Mouse (Mus musculus) liver, embryonic 11.5 days (tissue): ENCODE results near the gene Syn3. TPM values are rescaled to one million over a fixed set of nuclear protein-coding genes. Genes with fewer than 3 reads are reported as not detected.

ENCODE experiments used
- ATAC-seq: fragments of 200-750 bp; cut with Nextera tagmentation; replicated peaks from 2 replicates; pipeline ENCODE4 v1.8.0; 2017; ENCODE audit warnings: moderate number of reproducible peaks, mild to moderate bottlenecking, moderate TSS enrichment, moderate library complexity; ENCODE audit not compliant: low FRiP score
- DNase-seq: peaks from one replicate; pipeline ENCODE4 v3.0.0-alpha.2; 2017; ENCODE audit warnings: low spot score
- H3K27ac ChIP-seq: fragments of 300-500 bp; sonication (generic); 2 replicates; pipeline ENCODE4 v1.5.1; 2014; ENCODE audit warnings: mild to moderate bottlenecking, low read depth, low read length, control low read depth
- H3K27me3 ChIP-seq: fragments of 300-500 bp; sonication (generic); replicated peaks from 2 replicates; pipeline ENCODE4 v1.6.1; 2014; ENCODE audit warnings: low read length, mixed read lengths; ENCODE audit not compliant: control insufficient read depth, insufficient read depth
- H3K36me3 ChIP-seq: fragments of 300-500 bp; sonication (generic); 2 replicates; pipeline ENCODE4 v1.6.1; 2014; ENCODE audit warnings: mild to moderate bottlenecking, low read length, moderate library complexity, mixed read lengths; ENCODE audit not compliant: control insufficient read depth, insufficient read depth
- H3K4me1 ChIP-seq: fragments of 300-500 bp; sonication (generic); replicated peaks from 2 replicates; pipeline ENCODE4 v1.6.1; 2014; ENCODE audit warnings: low read length, mixed read lengths; ENCODE audit not compliant: control insufficient read depth, insufficient read depth
- H3K4me2 ChIP-seq: fragments of 300-500 bp; sonication (generic); 2 replicates; pipeline ENCODE4 v1.6.1; 2014; ENCODE audit warnings: mild to moderate bottlenecking, control low read depth, moderate library complexity
- H3K4me3 ChIP-seq: fragments of 300-500 bp; sonication (generic); 2 replicates; pipeline ENCODE4 v1.5.1; 2014; ENCODE audit warnings: low read depth, low read length, control low read depth
- H3K9ac ChIP-seq: fragments of 300-500 bp; sonication (generic); 2 replicates; pipeline ENCODE4 v1.6.1; 2014; ENCODE audit warnings: low read depth, low read length, control low read depth
- H3K9me3 ChIP-seq: fragments of 300-500 bp; sonication (generic); 2 replicates; pipeline ENCODE4 v1.6.1; 2016; ENCODE audit warnings: low read length, inconsistent platforms, mixed read lengths; ENCODE audit not compliant: control insufficient read depth
- WGBS: fragments of 180-500 bp; shearing (Covaris S2); extraction: QIAGEN DNeasy Blood & Tissue Kit; methylation state at CpG from one replicate; pipeline ENCODE4 v1.1.7; 2014; 5-methylcytosine and 5-hydroxymethylcytosine counted together
- polyA plus RNA-seq: library from polyadenylated mRNA; unstranded; fragments of >200 nt; fragmentation: Nextera tagmentation; extraction: Ambion mirVana; gene quantifications from 2 replicates; pipeline ENCODE4 v1.2.1, GENCODE M21; 2014

The Syn3 gene
- polyA plus RNA-seq, 1 experiment from 2014 or later: 0.58 TPM

DNA sequence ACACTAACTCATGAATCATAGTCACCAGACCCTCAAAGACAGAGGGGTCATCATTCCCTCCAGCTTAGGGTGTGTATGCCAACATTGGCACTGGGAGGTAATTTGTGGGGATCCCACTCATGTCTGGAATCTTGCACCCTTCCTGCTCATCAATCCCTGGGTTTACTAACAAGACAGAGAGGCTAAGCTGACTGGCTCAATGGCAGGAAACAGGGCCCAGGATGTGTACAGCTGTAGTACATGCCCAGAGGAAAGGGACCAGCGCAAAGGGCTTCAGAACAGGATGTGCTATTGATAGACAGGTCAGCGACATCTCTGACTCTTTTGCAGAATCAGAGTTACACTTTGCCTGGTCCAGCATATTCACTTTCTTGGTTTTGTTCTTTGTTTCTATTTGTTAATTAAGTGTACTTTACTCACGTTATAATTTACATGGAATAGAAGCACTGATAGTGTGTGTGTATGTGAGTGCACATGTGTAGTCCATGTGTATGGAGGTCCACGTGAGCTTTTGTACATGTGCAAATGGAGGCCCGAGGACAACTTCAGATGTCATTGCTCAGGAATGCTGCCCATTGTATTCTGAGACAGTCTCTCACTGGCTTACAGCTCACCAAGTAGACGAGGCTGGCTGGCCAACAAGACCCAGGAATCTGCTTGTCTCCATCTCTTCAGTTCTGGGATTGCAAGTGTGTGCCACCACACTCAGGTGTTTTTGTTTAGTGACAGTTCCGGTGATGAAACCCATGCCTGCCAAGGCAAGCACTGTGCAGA is 248.4 kb downstream of the Syn3 start:
- DNase-seq (no peak), ATAC-seq (no peak)
- Histone ChIP-seq H3K9ac (no peak overlapping the region), H3K27ac (no peak overlapping the region), H3K9me3 (no peaks in the 10 kb centered on the region), H3K4me1 (no peaks in the 10 kb centered on the region), H3K4me3 (no peak overlapping the region), H3K4me2 (no peak overlapping the region), H3K36me3 (no peaks in the 10 kb centered on the region), H3K27me3 (no peaks in the 10 kb centered on the region)
- 65% methylated on average over 7 of the region's 7 CpGs for WGBS

DNA sequence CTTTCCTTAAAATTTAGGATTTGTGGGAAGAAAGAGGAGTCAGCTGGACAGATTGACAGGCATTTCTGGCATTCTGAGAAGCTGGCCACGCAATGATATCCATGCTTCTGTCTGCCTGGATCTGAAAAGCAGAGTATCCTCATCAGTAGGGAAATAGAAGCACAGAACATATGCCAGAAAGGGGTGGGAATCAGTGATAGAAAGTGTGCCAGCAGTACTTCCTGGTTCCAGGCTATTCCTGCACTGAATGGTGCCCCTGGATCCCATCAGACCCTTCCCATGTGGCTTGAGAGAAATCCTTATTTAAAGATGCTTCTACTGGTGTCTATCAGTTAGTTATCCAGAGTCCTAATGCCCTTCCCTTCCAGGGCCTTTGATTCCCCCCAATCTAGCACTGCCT is 249.4 kb downstream of the Syn3 start:
- Histone ChIP-seq H3K4me2 (no peak overlapping the region), H3K9me3 (no peaks in the 10 kb centered on the region), H3K27ac (no peak overlapping the region), H3K4me1 (no peaks in the 10 kb centered on the region), H3K4me3 (no peak overlapping the region), H3K9ac (no peak overlapping the region), H3K36me3 (no peaks in the 10 kb centered on the region), H3K27me3 (no peaks in the 10 kb centered on the region)
- DNase-seq: no peak
- no peak for ATAC-seq
- 71% methylated on average over 1 of the region's 1 CpGs for WGBS

DNA sequence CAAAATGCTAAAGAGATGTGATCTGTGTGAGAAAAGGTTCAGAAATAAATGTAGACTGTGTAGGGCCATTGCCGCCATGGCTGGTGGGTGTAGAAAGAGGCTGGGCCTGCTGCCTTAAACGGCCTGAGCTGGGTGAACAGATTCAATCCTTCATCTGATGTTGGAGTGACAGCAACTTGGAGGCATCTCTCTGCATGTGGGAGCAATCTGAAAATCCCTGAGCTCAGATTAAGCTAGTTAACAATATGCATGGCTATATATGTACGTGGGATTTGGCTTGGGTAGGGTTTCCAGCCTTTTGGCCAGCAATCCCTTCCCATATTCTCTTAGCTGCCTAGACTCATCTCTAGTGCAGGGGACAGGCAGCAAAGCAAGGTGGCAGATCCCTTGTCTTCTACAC is 249.9 kb downstream of the Syn3 start:
- Histone ChIP-seq H3K9ac (no peak overlapping the region), H3K36me3 (no peaks in the 10 kb centered on the region), H3K4me3 (no peak overlapping the region), H3K9me3 (no peaks in the 10 kb centered on the region), H3K27ac (no peak overlapping the region), H3K27me3 (no peaks in the 10 kb centered on the region), H3K4me1 (no peaks in the 10 kb centered on the region), H3K4me2 (no peak overlapping the region)
- WGBS: 76% methylated on average over 3 of the region's 3 CpGs
- no peak for DNase-seq
- ATAC-seq: no peak

DNA sequence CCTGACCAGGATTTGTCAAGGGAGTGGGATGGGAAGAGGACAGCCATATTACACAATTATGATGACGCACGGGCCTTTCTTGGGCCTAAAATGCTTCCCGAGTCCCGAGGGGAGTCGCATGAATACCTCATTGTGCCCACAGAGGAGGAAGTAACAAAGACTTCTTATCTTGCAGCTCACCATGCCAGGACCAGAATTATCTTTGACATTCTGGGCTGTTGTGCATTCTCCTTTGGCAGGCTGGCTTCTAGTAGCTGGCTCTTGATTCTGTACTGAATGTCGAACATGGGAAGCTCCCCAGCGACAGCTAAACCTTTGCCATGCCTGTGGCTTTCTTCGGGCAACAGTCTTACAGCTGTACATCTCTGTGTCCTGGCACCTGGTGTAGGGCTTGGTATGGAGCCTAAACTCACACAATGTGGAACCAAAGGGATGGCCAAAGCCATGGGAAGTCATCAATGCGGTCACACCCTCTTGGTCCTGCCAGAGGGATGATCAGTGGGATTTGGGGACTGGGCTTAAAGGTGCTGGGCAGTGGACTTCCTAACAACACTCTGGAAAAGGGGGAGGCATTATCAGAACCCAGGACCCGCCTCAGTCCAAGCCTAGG is 250.5 kb downstream of the Syn3 start:
- 73% methylated on average over 10 of the region's 10 CpGs for WGBS
- Histone ChIP-seq H3K9ac (no peak overlapping the region), H3K4me2 (no peak overlapping the region), H3K27me3 (no peaks in the 10 kb centered on the region), H3K4me3 (no peak overlapping the region), H3K27ac (no peak overlapping the region), H3K9me3 (no peaks in the 10 kb centered on the region), H3K36me3 (no peaks in the 10 kb centered on the region), H3K4me1 (no peaks in the 10 kb centered on the region)
- ATAC-seq: no peak
- no peak for DNase-seq

DNA sequence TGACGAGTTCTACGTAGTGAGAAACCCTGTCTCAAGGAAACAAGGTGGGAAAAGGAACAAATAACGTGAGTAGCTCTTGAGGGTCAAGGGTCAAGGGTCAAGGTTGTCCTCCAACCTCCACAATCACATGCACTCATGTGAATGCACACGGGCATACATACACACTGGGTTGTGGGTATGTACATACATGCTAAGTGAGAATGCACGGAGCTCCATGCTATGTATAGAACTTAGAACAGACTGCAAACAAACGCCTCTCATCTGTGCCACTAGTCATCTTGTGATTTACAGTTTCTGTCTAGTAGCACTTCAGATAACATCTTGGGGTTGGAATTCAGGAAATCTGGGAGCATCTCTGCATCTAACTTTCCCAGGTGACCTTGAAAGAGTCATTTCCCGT is 253.3 kb downstream of the Syn3 start:
- H3K9me3 ChIP-seq: no peaks in the 10 kb centered on the region
- H3K4me2 ChIP-seq: no peak overlapping the region
- no peak for ATAC-seq
- no peak overlapping the region for H3K9ac ChIP-seq
- DNase-seq: no peak
- H3K27ac ChIP-seq: no peak overlapping the region
- H3K27me3 ChIP-seq: no peaks in the 10 kb centered on the region
- H3K4me1 ChIP-seq: no peaks in the 10 kb centered on the region
- no peak overlapping the region for H3K4me3 ChIP-seq
- H3K36me3 ChIP-seq: no peaks in the 10 kb centered on the region
- WGBS: 76% methylated on average over 7 of the region's 7 CpGs

DNA sequence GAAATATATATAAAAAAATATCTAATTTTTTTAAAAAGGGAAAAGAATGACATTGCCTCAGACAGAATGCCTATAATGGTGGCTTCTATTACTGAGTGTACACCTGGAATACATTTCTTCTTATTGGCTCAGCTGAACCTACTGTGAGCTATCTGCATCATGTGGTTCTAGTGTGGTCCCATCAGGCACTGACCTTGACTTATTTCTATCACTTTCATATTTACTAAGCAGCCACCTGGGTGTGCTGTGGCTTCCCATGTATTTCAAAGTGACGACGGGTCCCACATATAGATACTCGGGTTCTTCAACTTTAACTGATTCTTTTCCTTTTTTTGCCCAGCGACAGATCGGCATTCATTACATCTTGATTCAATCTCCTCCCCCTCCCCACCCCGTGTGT is 255.2 kb downstream of the Syn3 start:
- no peaks in the 10 kb centered on the region for H3K27me3 ChIP-seq
- 79% methylated on average over 6 of the region's 6 CpGs for WGBS
- no peaks in the 10 kb centered on the region for H3K9me3 ChIP-seq
- no peak overlapping the region for H3K4me2 ChIP-seq
- H3K9ac ChIP-seq: no peak overlapping the region
- H3K4me3 ChIP-seq: no peak overlapping the region
- DNase-seq (no peak), ATAC-seq (no peak)
- H3K36me3 ChIP-seq: no peaks in the 10 kb centered on the region
- H3K4me1 ChIP-seq: no peaks in the 10 kb centered on the region
- no peak overlapping the region for H3K27ac ChIP-seq

DNA sequence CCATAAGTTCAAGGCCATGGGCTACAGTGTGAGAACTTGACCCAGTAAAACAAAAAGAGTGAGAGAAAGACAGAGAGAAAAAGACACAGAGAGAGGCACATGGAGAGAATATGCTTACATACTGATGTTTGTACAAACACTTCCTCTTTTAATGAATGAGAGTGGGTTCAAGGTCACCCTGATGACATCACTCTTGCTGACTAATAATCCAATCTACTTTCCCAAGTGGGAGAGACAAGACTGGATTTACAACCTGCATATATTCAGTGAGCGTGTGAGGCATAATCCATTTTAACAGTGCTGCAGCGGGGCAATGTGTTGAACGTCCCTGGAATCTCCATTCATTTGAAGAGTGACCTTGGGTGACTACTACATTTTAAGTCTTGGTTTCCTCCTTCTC is 256.0 kb downstream of the Syn3 start:
- H3K9me3 ChIP-seq: no peaks in the 10 kb centered on the region
- 85% methylated on average over 3 of the region's 3 CpGs for WGBS
- no peaks in the 10 kb centered on the region for H3K27me3 ChIP-seq
- no peaks in the 10 kb centered on the region for H3K4me1 ChIP-seq
- H3K4me3 ChIP-seq: no peak overlapping the region
- DNase-seq (no peak), ATAC-seq (no peak)
- no peak overlapping the region for H3K27ac ChIP-seq
- H3K9ac ChIP-seq: no peak overlapping the region
- no peak overlapping the region for H3K4me2 ChIP-seq
- no peaks in the 10 kb centered on the region for H3K36me3 ChIP-seq

DNA sequence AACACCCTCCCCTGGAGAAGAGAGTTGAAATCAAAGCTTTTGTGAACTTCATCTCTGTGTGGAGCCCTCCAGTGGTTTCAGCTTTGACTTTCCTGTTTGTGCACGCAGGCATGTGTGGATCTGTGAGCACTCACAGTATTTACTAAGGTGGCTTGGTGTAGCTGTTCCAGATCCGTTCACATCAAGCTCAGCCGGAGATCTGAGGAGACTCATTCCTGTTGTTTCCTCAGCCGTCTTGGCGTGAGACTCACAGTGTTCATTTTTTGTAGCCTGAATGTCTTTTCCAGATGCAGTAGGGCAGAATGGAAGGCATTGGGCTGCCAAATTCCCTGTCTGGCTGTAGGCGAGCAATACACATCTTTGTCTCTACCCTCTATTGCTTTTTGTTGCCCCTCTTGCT is 268.7 kb downstream of the Syn3 start:
- 76% methylated on average over 6 of the region's 6 CpGs for WGBS
- Histone ChIP-seq H3K36me3 (no peaks in the 10 kb centered on the region), H3K9me3 (no peaks in the 10 kb centered on the region), H3K4me2 (no peak overlapping the region), H3K4me1 (no peaks in the 10 kb centered on the region), H3K4me3 (no peak overlapping the region), H3K27ac (no peak overlapping the region), H3K9ac (no peak overlapping the region), H3K27me3 (no peaks in the 10 kb centered on the region)
- DNase-seq (no peak), ATAC-seq (no peak)

DNA sequence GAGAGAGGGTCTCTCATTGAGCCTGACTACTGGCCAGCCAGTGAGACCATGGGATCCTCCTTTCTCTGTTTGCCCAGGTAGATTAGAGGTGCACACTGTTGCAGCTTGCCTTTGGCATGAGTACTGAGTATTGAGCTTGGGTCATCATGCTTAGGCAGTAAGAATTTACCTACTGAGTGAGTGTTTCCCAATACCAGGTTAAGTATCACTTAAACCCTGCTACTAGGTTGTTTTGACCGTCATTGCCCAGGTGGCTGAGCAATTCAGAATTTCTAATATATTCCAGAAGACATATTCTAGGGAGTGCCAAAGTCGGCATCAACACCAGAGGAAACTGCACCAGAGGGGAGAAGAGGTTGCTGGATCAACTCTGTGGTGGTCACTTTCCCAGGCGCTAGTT is 273.2 kb downstream of the Syn3 start:
- H3K4me1 ChIP-seq: no peaks in the 10 kb centered on the region
- 85% methylated on average over 3 of the region's 3 CpGs for WGBS

More for the DNA sequence above, 273.2 kb downstream of the Syn3 start:
- DNase-seq (no peak), ATAC-seq (no peak)
- H3K4me2 ChIP-seq: no peak overlapping the region
- H3K4me3 ChIP-seq: no peak overlapping the region
- no peaks in the 10 kb centered on the region for H3K9me3 ChIP-seq
- H3K9ac ChIP-seq: no peak overlapping the region
- H3K27ac ChIP-seq: no peak overlapping the region
- no peaks in the 10 kb centered on the region for H3K36me3 ChIP-seq
- no peaks in the 10 kb centered on the region for H3K27me3 ChIP-seq
